Mouse (Mus musculus) MEL (cell line): ENCODE data around the gene Evl. TPM values are rescaled to one million over a fixed set of nuclear protein-coding genes. Genes with fewer than 3 reads are reported as not detected.

Source experiments
- DNase-seq: peaks from one replicate; pipeline ENCODE4 v3.0.0; 2011; ENCODE audit warnings: low read depth, low spot score
- H3K27ac ChIP-seq: 2 replicates; pipeline ENCODE4 v1.5.1; 2012; ENCODE audit warnings: low read depth, mild to moderate bottlenecking, control low read depth, low read length, moderate library complexity; ENCODE audit not compliant: control insufficient read depth
- H3K27me3 ChIP-seq, 2 experiments: fragments of 150-350 bp in 1 of 2; sonication (generic) in 1 of 2; 2 replicates each; pipeline ENCODE4 v1.6.1; 2012; ENCODE audit warnings: low read length in 2 of 2, mild to moderate bottlenecking in 2 of 2, improper control_type of control experiment in 1 of 2, moderate library complexity in 1 of 2; ENCODE audit not compliant: insufficient read depth in 2 of 2, control insufficient read depth in 1 of 2
- H3K36me3 ChIP-seq, 2 experiments: 2 replicates each; pipeline ENCODE4 v1.6.1; 2012 to 2014; ENCODE audit warnings: low read length in 2 of 2, improper control_type of control experiment in 1 of 2, inconsistent platforms in 1 of 2, mild to moderate bottlenecking in 1 of 2; ENCODE audit not compliant: insufficient read depth in 2 of 2, control insufficient read depth in 1 of 2
- H3K4me1 ChIP-seq, 2 experiments: fragments of 150-350 bp in 1 of 2; sonication (generic) in 1 of 2; 2 replicates each; pipeline ENCODE4 v1.6.1; 2012; ENCODE audit warnings: low read length in 2 of 2, improper control_type of control experiment in 1 of 2, mild to moderate bottlenecking in 1 of 2; ENCODE audit not compliant: insufficient read depth in 2 of 2, control insufficient read depth in 1 of 2
- H3K4me3 ChIP-seq, 2 experiments: fragments of 150-350 bp in 1 of 2; sonication (generic) in 1 of 2; 2 replicates each; pipeline ENCODE4 v1.5.1; 2012; ENCODE audit warnings: low read depth in 2 of 2, low read length in 2 of 2, mild to moderate bottlenecking in 2 of 2, moderate library complexity in 2 of 2, control low read depth in 1 of 2, improper control_type of control experiment in 1 of 2; ENCODE audit not compliant: control insufficient read depth in 1 of 2, insufficient read depth in 1 of 2
- H3K79me2 ChIP-seq: 2 replicates; pipeline ENCODE4 v1.6.1; 2012; ENCODE audit warnings: mild to moderate bottlenecking, low read length, moderate library complexity; ENCODE audit not compliant: control insufficient read depth, poor library complexity, insufficient read depth
- H3K9ac ChIP-seq: 2 replicates; pipeline ENCODE4 v1.6.1; 2012; ENCODE audit warnings: low read depth, mild to moderate bottlenecking, control low read depth, low read length, moderate library complexity; ENCODE audit not compliant: control insufficient read depth, poor library complexity, severe bottlenecking
- H3K9me3 ChIP-seq: fragments of 150-350 bp; sonication (generic); replicated peaks from 2 replicates; pipeline ENCODE4 v1.6.1; 2012; ENCODE audit warnings: mild to moderate bottlenecking, low read length, improper control_type of control experiment, moderate library complexity; ENCODE audit not compliant: insufficient read depth
- BHLHE40 ChIP-seq: IDR thresholded peaks from 2 replicates; pipeline ENCODE4 v1.6.1; 2012; ENCODE audit warnings: low read depth, mild to moderate bottlenecking, inconsistent platforms, low read length, improper control_type of control experiment, borderline replicate concordance
- CHD2 ChIP-seq: IDR thresholded peaks from 2 replicates; pipeline ENCODE4 v1.6.1; 2011; ENCODE audit warnings: low read length, improper control_type of control experiment
- CTCF ChIP-seq, 3 experiments: IDR thresholded peaks in 2 of 3; conservative IDR thresholded peaks in 1 of 3; 2 replicates each; pipeline ENCODE4 v1.5.1; 2011 to 2012; ENCODE audit warnings: low read length in 3 of 3, low read depth in 2 of 3, mild to moderate bottlenecking in 2 of 3, improper control_type of control experiment in 1 of 3, inconsistent platforms in 1 of 3, mixed read lengths in 1 of 3, moderate library complexity in 1 of 3; ENCODE audit not compliant: control insufficient read depth in 1 of 3, insufficient read depth in 1 of 3, poor library complexity in 1 of 3, severe bottlenecking in 1 of 3
- ETS1 ChIP-seq: IDR thresholded peaks from 2 replicates; pipeline ENCODE4 v1.6.1; 2012; ENCODE audit warnings: low read depth, mild to moderate bottlenecking, inconsistent platforms, low read length, improper control_type of control experiment, moderate library complexity
- GABPA ChIP-seq: IDR thresholded peaks from 2 replicates; pipeline ENCODE4 v1.6.1; 2012; ENCODE audit warnings: low read depth, mild to moderate bottlenecking, inconsistent platforms, low read length, improper control_type of control experiment, moderate library complexity
- JUND ChIP-seq: IDR thresholded peaks from 2 replicates; pipeline ENCODE4 v1.6.1; 2011; ENCODE audit warnings: low read depth, mild to moderate bottlenecking, improper control_type of control experiment, low read length
- MAZ ChIP-seq: IDR thresholded peaks from 2 replicates; pipeline ENCODE4 v1.6.1; 2012; ENCODE audit warnings: low read depth, mild to moderate bottlenecking, inconsistent platforms, low read length, improper control_type of control experiment
- MEF2A ChIP-seq: IDR thresholded peaks from 2 replicates; pipeline ENCODE4 v1.6.1; 2014; ENCODE audit warnings: low read depth, mild to moderate bottlenecking, inconsistent platforms, low read length, improper control_type of control experiment; ENCODE audit not compliant: poor library complexity, insufficient replicate concordance, severe bottlenecking; ENCODE audit errors: extremely low read depth
- MXI1 ChIP-seq: IDR thresholded peaks from 2 replicates; pipeline ENCODE4 v1.6.1; 2011; ENCODE audit warnings: mild to moderate bottlenecking, low read depth, low read length, improper control_type of control experiment
- MYB ChIP-seq: IDR thresholded peaks from 2 replicates; pipeline ENCODE4 v1.6.1; 2011; ENCODE audit warnings: mild to moderate bottlenecking, low read depth, low read length, improper control_type of control experiment
- MYC ChIP-seq: IDR thresholded peaks from 2 replicates; pipeline ENCODE4 v1.6.1; 2011; ENCODE audit warnings: low read depth, mild to moderate bottlenecking, low read length, improper control_type of control experiment, moderate library complexity
- NELFE ChIP-seq: IDR thresholded peaks from 2 replicates; pipeline ENCODE4 v1.6.1; 2011; ENCODE audit warnings: low read depth, low read length, improper control_type of control experiment
- POLR2AphosphoS2 ChIP-seq: IDR thresholded peaks from 2 replicates; pipeline ENCODE4 v1.6.1; 2011; ENCODE audit warnings: low read length, improper control_type of control experiment
- SIN3A ChIP-seq: IDR thresholded peaks from 2 replicates; pipeline ENCODE4 v1.6.1; 2012; ENCODE audit warnings: low read length, improper control_type of control experiment, inconsistent platforms
- TAL1 ChIP-seq: IDR thresholded peaks from 2 replicates; pipeline ENCODE4 v1.6.1; 2012; ENCODE audit warnings: mild to moderate bottlenecking, inconsistent platforms, low read length, moderate library complexity, mixed read lengths
- TCF12 ChIP-seq: IDR thresholded peaks from 2 replicates; pipeline ENCODE4 v1.6.1; 2014; ENCODE audit warnings: low read depth, mild to moderate bottlenecking, inconsistent platforms, low read length, improper control_type of control experiment, moderate library complexity
- USF1 ChIP-seq: IDR thresholded peaks from 2 replicates; pipeline ENCODE4 v1.6.1; 2014; ENCODE audit warnings: low read depth, mild to moderate bottlenecking, inconsistent platforms, low read length, improper control_type of control experiment, moderate library complexity
- ZC3H11A ChIP-seq: IDR thresholded peaks from 2 replicates; pipeline ENCODE4 v1.6.1; 2012; ENCODE audit warnings: low read depth, mild to moderate bottlenecking, inconsistent platforms, low read length, improper control_type of control experiment
- ZKSCAN1 ChIP-seq: IDR thresholded peaks from 2 replicates; pipeline ENCODE4 v1.6.1; 2012; ENCODE audit warnings: low read depth, mild to moderate bottlenecking, inconsistent platforms, low read length, improper control_type of control experiment, moderate library complexity
- ZMIZ1 ChIP-seq: IDR thresholded peaks from 2 replicates; pipeline ENCODE4 v1.6.1; 2012; ENCODE audit warnings: low read depth, mild to moderate bottlenecking, inconsistent platforms, low read length, improper control_type of control experiment, moderate library complexity
- ZNF384 ChIP-seq: IDR thresholded peaks from 2 replicates; pipeline ENCODE4 v1.6.1; 2012; ENCODE audit warnings: low read depth, mild to moderate bottlenecking, inconsistent platforms, low read length, improper control_type of control experiment
- polyA plus RNA-seq, 2 experiments: library from polyadenylated mRNA; stranded (reverse) in 1 of 2; unstranded in 1 of 2; fragments of >175 nt in 1 of 2; fragments of >200 nt in 1 of 2; gene quantifications; 2 replicates each; pipeline versions ENCODE4 v1.2.1 to v1.2.4; 2012; ENCODE audit warnings: low replicate concordance in 2 of 2, low read depth in 1 of 2; ENCODE audit not compliant: insufficient read length in 2 of 2, insufficient read depth in 1 of 2, missing spikeins in 1 of 2
- total RNA-seq: library from RNA; depleted of rRNA; stranded (reverse); fragments of 300-350 nt; gene quantifications from 2 replicates; pipeline ENCODE4 v1.2.3, GENCODE M21; 2012

Gene Evl
- total and polyA plus RNA-seq, 3 experiments: not detected

GRCm38 (mm10) chr12:108690529-108690928, 136.0 kb downstream of the Evl start:
- TF ChIP-seq ZMIZ1 (no peak), MXI1 (no peak), USF1 (no peak), CHD2 (no peak), ZC3H11A (no peak), MYB (no peak), CTCF (IDR thresholded peaks at IDR 0.05 in 2 of 3, conservative IDR thresholded peaks at IDR 0.05 in 1 of 3; ENCODE audit: control insufficient read depth in 1 of 3, insufficient read depth in 1 of 3, low read depth in 2 of 3, low read length in 3 of 3, poor library complexity in 1 of 3, severe bottlenecking in 1 of 3) (no peak), NELFE (no peak), SIN3A (no peak)
- H3K27ac ChIP-seq: no peak overlapping the region
- no peaks in the 10 kb centered on the region for H3K36me3 ChIP-seq
- H3K4me3 ChIP-seq: no peak overlapping the region
- no peak for DNase-seq
- no peaks in the 10 kb centered on the region for H3K9me3 ChIP-seq
- H3K4me1 ChIP-seq: no peaks in the 10 kb centered on the region
- H3K79me2 ChIP-seq: no peaks in the 10 kb centered on the region
- no peak overlapping the region for H3K9ac ChIP-seq
- no peaks in the 10 kb centered on the region for H3K27me3 ChIP-seq

GRCm38 (mm10) chr12:108693592-108693991, 139.1 kb downstream of the Evl start:
- Histone ChIP-seq H3K4me1 (no peaks in the 10 kb centered on the region), H3K79me2 (no peaks in the 10 kb centered on the region), H3K9ac (no peak overlapping the region), H3K36me3 (no peaks in the 10 kb centered on the region), H3K9me3 (no peaks in the 10 kb centered on the region), H3K27me3 (no peaks in the 10 kb centered on the region), H3K27ac (no peak overlapping the region), H3K4me3 (no peak overlapping the region)
- TF ChIP-seq MYB (no peak), MYC (no peak), TCF12 (no peak), JUND (no peak), CHD2 (no peak), MEF2A (no peak), BHLHE40 (no peak), ZKSCAN1 (no peak), POLR2AphosphoS2 (no peak), ETS1 (no peak), ZC3H11A (no peak), TAL1 (no peak), ZNF384 (no peak), MAZ (no peak), GABPA (no peak)
- no peak for DNase-seq
